Mouse (Mus musculus) neural tube, embryonic 12.5 days (tissue): ENCODE measurements around the gene Nek9. TPM values are rescaled to one million over a fixed set of nuclear protein-coding genes. Genes with fewer than 3 reads are reported as not detected.

Source experiments
- ATAC-seq: fragments of 200-750 bp; cut with Nextera tagmentation; 2 replicates; pipeline ENCODE4 v1.8.0; 2017; ENCODE audit warnings: low read depth, mild to moderate bottlenecking, moderate TSS enrichment, moderate library complexity; ENCODE audit not compliant: low FRiP score
- H3K27ac ChIP-seq: fragments of 300-500 bp; sonication (generic); 2 replicates; pipeline ENCODE4 v1.5.1; 2016
- H3K27me3 ChIP-seq: fragments of 300-500 bp; sonication (generic); replicated peaks from 2 replicates; pipeline ENCODE4 v1.6.1; 2016; ENCODE audit warnings: mild to moderate bottlenecking
- H3K36me3 ChIP-seq: fragments of 300-500 bp; sonication (generic); 2 replicates; pipeline ENCODE4 v1.6.1; 2016; ENCODE audit warnings: mild to moderate bottlenecking
- H3K4me1 ChIP-seq: fragments of 300-500 bp; sonication (generic); 2 replicates; pipeline ENCODE4 v1.6.1; 2016
- H3K4me2 ChIP-seq: fragments of 300-500 bp; sonication (generic); replicated peaks from 2 replicates; pipeline ENCODE4 v1.6.1; 2016; ENCODE audit warnings: mild to moderate bottlenecking
- H3K4me3 ChIP-seq: fragments of 300-500 bp; sonication (generic); 2 replicates; pipeline ENCODE4 v1.5.1; 2016
- H3K9ac ChIP-seq: fragments of 300-500 bp; sonication (generic); 2 replicates; pipeline ENCODE4 v1.6.1; 2016; ENCODE audit warnings: mild to moderate bottlenecking
- H3K9me3 ChIP-seq: fragments of 300-500 bp; sonication (generic); 2 replicates; pipeline ENCODE4 v1.6.1; 2016; ENCODE audit warnings: mild to moderate bottlenecking
- WGBS: fragments of 180-500 bp; shearing (Covaris S2); methylation state at CpG from one replicate; pipeline ENCODE4 v1.1.7; 2016; 5-methylcytosine and 5-hydroxymethylcytosine counted together
- polyA plus RNA-seq: library from polyadenylated mRNA; unstranded; fragments of >200 nt; fragmentation: Nextera tagmentation; extraction: Ambion mirVana; gene quantifications from 2 replicates; pipeline ENCODE4 v1.2.1, GENCODE M21; 2016

The Nek9 gene
- polyA plus RNA-seq, 1 experiment from 2014 or later, result 23.7 TPM

GRCm38 (mm10) chr12:85270319-85270718 is 68.8 kb downstream of the Nek9 start, which contains the start of gene Mlh3:
Gene Mlh3, minus strand, starts transcription at chr12:85270599.
- H3K9ac ChIP-seq, result peak within 1 kb of the TSS; percentile 60
- under 1% methylated on average over 35 of the region's 35 CpGs for WGBS
- H3K36me3 ChIP-seq, result peaks cover 3% of the 10 kb centered on the region; the same call in 1 of the 2 replicates
- peak within 1 kb of the TSS; percentile 70; the same call in 1 of the 2 replicates for H3K27ac ChIP-seq
- peak within 1 kb of the TSS; percentile 47 for H3K4me3 ChIP-seq
- no peaks in the 10 kb centered on the region for H3K9me3 ChIP-seq
- H3K27me3 ChIP-seq, result no peaks in the 10 kb centered on the region
- H3K4me2 ChIP-seq, result peak within 1 kb of the TSS; percentile 62
- ATAC-seq, result peak; percentile 96
- peaks cover 3% of the 10 kb centered on the region; the same call in 1 of the 2 replicates for H3K4me1 ChIP-seq

GRCm38 (mm10) chr12:85269821-85270220 is 69.3 kb downstream of the Nek9 start:
- WGBS, result 51% methylated on average over 3 of the region's 3 CpGs
- Histone ChIP-seq H3K4me3 (peak overlapping the region; percentile 47), H3K27me3 (no peaks in the 10 kb centered on the region), H3K4me2 (peak overlapping the region; percentile 62), H3K27ac (no peak overlapping the region), H3K36me3 (peaks cover 3% of the 10 kb centered on the region; the same call in 1 of the 2 replicates), H3K4me1 (peaks cover 3% of the 10 kb centered on the region; the same call in 1 of the 2 replicates), H3K9ac (peak overlapping the region; percentile 60), H3K9me3 (no peaks in the 10 kb centered on the region)
- ATAC-seq, result no peak; the same call in 1 of the 2 replicates

- Histone ChIP-seq H3K9me3 (no peaks in the 10 kb centered on the region), H3K4me1 (peaks cover 3% of the 10 kb centered on the region; the same call in 1 of the 2 replicates), H3K4me2 (no peak overlapping the region), H3K27ac (no peak overlapping the region), H3K4me3 (no peak overlapping the region), H3K36me3 (peaks cover 3% of the 10 kb centered on the region; the same call in 1 of the 2 replicates), H3K27me3 (no peaks in the 10 kb centered on the region), H3K9ac (no peak overlapping the region)
- 95% methylated on average over 3 of the region's 3 CpGs for WGBS
- ATAC-seq, result no peak
Observed at GRCm38 (mm10) chr12:85266248-85266647, 72.9 kb downstream of the Nek9 start.

GRCm38 (mm10) chr12:85264940-85265339 is 74.2 kb downstream of the Nek9 start:
- H3K9ac ChIP-seq, result no peak overlapping the region
- peaks cover 3% of the 10 kb centered on the region; the same call in 1 of the 2 replicates for H3K36me3 ChIP-seq
- no peak for ATAC-seq
- 68% methylated on average over 7 of the region's 7 CpGs for WGBS
- H3K9me3 ChIP-seq, result no peaks in the 10 kb centered on the region
- no peak overlapping the region for H3K4me2 ChIP-seq
- no peaks in the 10 kb centered on the region for H3K27me3 ChIP-seq
- no peak overlapping the region for H3K4me3 ChIP-seq
- peaks cover 1% of the 10 kb centered on the region; the same call in 1 of the 2 replicates for H3K4me1 ChIP-seq
- H3K27ac ChIP-seq, result no peak overlapping the region

GRCm38 (mm10) chr12:85264531-85264930 is 74.6 kb downstream of the Nek9 start:
- 85% methylated on average over 8 of the region's 8 CpGs for WGBS
- no peaks in the 10 kb centered on the region for H3K27me3 ChIP-seq
- no peak overlapping the region for H3K9ac ChIP-seq
- no peak overlapping the region for H3K4me3 ChIP-seq
- H3K4me2 ChIP-seq, result no peak overlapping the region
- ATAC-seq, result no peak
- no peaks in the 10 kb centered on the region for H3K9me3 ChIP-seq
- no peak overlapping the region for H3K27ac ChIP-seq
- no peaks in the 10 kb centered on the region for H3K4me1 ChIP-seq
- H3K36me3 ChIP-seq, result peaks cover 3% of the 10 kb centered on the region; the same call in 1 of the 2 replicates

GRCm38 (mm10) chr12:85263190-85263589 is 76.0 kb downstream of the Nek9 start:
- WGBS, result 82% methylated on average over 5 of the region's 5 CpGs
- no peaks in the 10 kb centered on the region for H3K27me3 ChIP-seq
- H3K9me3 ChIP-seq, result no peaks in the 10 kb centered on the region
- peaks cover 3% of the 10 kb centered on the region; the same call in 1 of the 2 replicates for H3K36me3 ChIP-seq
- no peak overlapping the region for H3K9ac ChIP-seq
- H3K27ac ChIP-seq, result no peak overlapping the region
- no peaks in the 10 kb centered on the region for H3K4me1 ChIP-seq
- no peak overlapping the region for H3K4me3 ChIP-seq
- H3K4me2 ChIP-seq, result no peak overlapping the region
- ATAC-seq, result no peak

GRCm38 (mm10) chr12:85262489-85262888 is 76.7 kb downstream of the Nek9 start:
- no peaks in the 10 kb centered on the region for H3K9me3 ChIP-seq

GRCm38 (mm10) chr12:85257008-85257639 is 82.0 kb downstream of the Nek9 start:
- WGBS, result 85% methylated on average over 7 of the region's 7 CpGs
- no peak for ATAC-seq
- H3K4me2 ChIP-seq, result no peak overlapping the region
- no peaks in the 10 kb centered on the region for H3K36me3 ChIP-seq
- H3K27me3 ChIP-seq, result no peaks in the 10 kb centered on the region
- H3K9ac ChIP-seq, result no peak overlapping the region
- H3K27ac ChIP-seq, result no peak overlapping the region
- H3K4me3 ChIP-seq, result no peak overlapping the region
- H3K4me1 ChIP-seq, result no peaks in the 10 kb centered on the region
- H3K9me3 ChIP-seq, result no peaks in the 10 kb centered on the region

More at GRCm38 (mm10) chr12:85262489-85262888, 76.7 kb downstream of the Nek9 start:
- H3K4me2 ChIP-seq, result no peak overlapping the region
- no peak overlapping the region for H3K27ac ChIP-seq
- WGBS, result 46% methylated on average over 10 of the region's 10 CpGs
- ATAC-seq, result no peak
- peaks cover 1% of the 10 kb centered on the region; the same call in 1 of the 2 replicates for H3K36me3 ChIP-seq
- H3K9ac ChIP-seq, result no peak overlapping the region
- H3K4me1 ChIP-seq, result no peaks in the 10 kb centered on the region
- no peaks in the 10 kb centered on the region for H3K27me3 ChIP-seq
- H3K4me3 ChIP-seq, result no peak overlapping the region

GRCm38 (mm10) chr12:85256074-85256751 is 82.9 kb downstream of the Nek9 start:
- Histone ChIP-seq H3K9ac (no peak overlapping the region), H3K9me3 (no peaks in the 10 kb centered on the region), H3K36me3 (no peaks in the 10 kb centered on the region), H3K4me2 (no peak overlapping the region), H3K27ac (no peak overlapping the region), H3K27me3 (no peaks in the 10 kb centered on the region), H3K4me3 (no peak overlapping the region), H3K4me1 (no peaks in the 10 kb centered on the region)
- ATAC-seq, result no peak
- WGBS, result 69% methylated on average over 7 of the region's 7 CpGs

GRCm38 (mm10) chr12:85252083-85252482 is 87.1 kb downstream of the Nek9 start:
- no peak overlapping the region for H3K4me3 ChIP-seq
- no peak overlapping the region for H3K4me2 ChIP-seq
- ATAC-seq, result no peak
- no peak overlapping the region for H3K27ac ChIP-seq
- no peaks in the 10 kb centered on the region for H3K9me3 ChIP-seq
- H3K27me3 ChIP-seq, result no peaks in the 10 kb centered on the region
- H3K36me3 ChIP-seq, result no peaks in the 10 kb centered on the region
- 83% methylated on average over 3 of the region's 3 CpGs for WGBS
- H3K4me1 ChIP-seq, result no peaks in the 10 kb centered on the region
- no peak overlapping the region for H3K9ac ChIP-seq
